Mouse (Mus musculus) lung, embryonic 16.5 days (tissue): ENCODE data around the gene Bmp2k. TPM values are rescaled to one million over a fixed set of nuclear protein-coding genes. Genes with fewer than 3 reads are reported as not detected.

Experiments
- ATAC-seq: fragments of 200-750 bp; cut with Nextera tagmentation; 2 replicates; pipeline ENCODE4 v1.8.0; 2017; ENCODE audit warnings: low read depth, mild to moderate bottlenecking, moderate library complexity
- H3K27ac ChIP-seq: fragments of 300-500 bp; sonication (generic); 2 replicates; pipeline ENCODE4 v1.5.1; 2014; ENCODE audit warnings: mild to moderate bottlenecking, control low read depth, low read length
- H3K27me3 ChIP-seq: fragments of 300-500 bp; sonication (generic); 2 replicates; pipeline ENCODE4 v1.6.1; 2014; ENCODE audit warnings: low read depth, low read length, mixed read lengths; ENCODE audit not compliant: control insufficient read depth, insufficient read depth
- H3K36me3 ChIP-seq: fragments of 300-500 bp; sonication (generic); 2 replicates; pipeline ENCODE4 v1.6.1; 2014; ENCODE audit warnings: low read length; ENCODE audit not compliant: control insufficient read depth, insufficient read depth
- H3K4me1 ChIP-seq: fragments of 300-500 bp; sonication (generic); replicated peaks from 2 replicates; pipeline ENCODE4 v1.6.1; 2014; ENCODE audit warnings: low read length, mixed read lengths; ENCODE audit not compliant: control insufficient read depth, insufficient read depth
- H3K4me2 ChIP-seq: fragments of 300-500 bp; sonication (generic); 2 replicates; pipeline ENCODE4 v1.6.1; 2014; ENCODE audit warnings: low read depth, low read length, control low read depth
- H3K4me3 ChIP-seq: fragments of 300-500 bp; sonication (generic); 2 replicates; pipeline ENCODE4 v1.5.1; 2014; ENCODE audit warnings: mild to moderate bottlenecking, low read length, control low read depth
- H3K9ac ChIP-seq: fragments of 300-500 bp; sonication (generic); 2 replicates; pipeline ENCODE4 v1.6.1; 2014; ENCODE audit warnings: low read length, control low read depth
- H3K9me3 ChIP-seq: fragments of 300-500 bp; sonication (generic); 2 replicates; pipeline ENCODE4 v1.6.1; 2016; ENCODE audit warnings: low read length; ENCODE audit not compliant: control insufficient read depth
- WGBS: fragments of 180-500 bp; shearing (Covaris S2); extraction: QIAGEN DNeasy Blood & Tissue Kit; methylation state at CpG from one replicate; pipeline ENCODE4 v1.1.7; 2014; 5-methylcytosine and 5-hydroxymethylcytosine counted together
- polyA plus RNA-seq: library from polyadenylated mRNA; unstranded; fragments of >200 nt; fragmentation: Nextera tagmentation; extraction: Ambion mirVana; gene quantifications from 2 replicates; pipeline ENCODE4 v1.2.1, GENCODE M21; 2015

The Bmp2k gene
- polyA plus RNA-seq, 1 experiment from 2014 or later, result 11.5 TPM

GRCm38 (mm10) chr5:97090034-97090784 lies 92.7 kb downstream of the Bmp2k start:
- Histone ChIP-seq H3K4me3 (no peak overlapping the region), H3K36me3 (peaks cover 8% of the 10 kb centered on the region; the same call in 1 of the 2 replicates), H3K27ac (no peak overlapping the region), H3K27me3 (no peaks in the 10 kb centered on the region), H3K4me1 (peaks cover 4% of the 10 kb centered on the region; the same call in 1 of the 2 replicates), H3K4me2 (no peak overlapping the region), H3K9ac (no peak overlapping the region), H3K9me3 (no peaks in the 10 kb centered on the region; the same call in 1 of the 2 replicates)
- WGBS, result 56% methylated on average over 6 of the region's 6 CpGs
- ATAC-seq, result 0 out of 2 replicates have a peak, but pooled peaks have one; percentile 28

- Histone ChIP-seq H3K9me3 (no peaks in the 10 kb centered on the region; the same call in 1 of the 2 replicates), H3K4me2 (no peak overlapping the region), H3K36me3 (no peaks in the 10 kb centered on the region; the same call in 1 of the 2 replicates), H3K4me3 (no peak overlapping the region), H3K4me1 (peaks cover 4% of the 10 kb centered on the region; the same call in 1 of the 2 replicates), H3K9ac (no peak overlapping the region), H3K27me3 (no peaks in the 10 kb centered on the region), H3K27ac (no peak overlapping the region)
- ATAC-seq, result no peak
- 48% methylated on average over 8 of the region's 8 CpGs for WGBS
Measured at GRCm38 (mm10) chr5:97092970-97093369, 95.5 kb downstream of the Bmp2k start.

- no peak for ATAC-seq
Measured at GRCm38 (mm10) chr5:97095335-97095734, 97.8 kb downstream of the Bmp2k start.

GRCm38 (mm10) chr5:97097631-97098041 lies 100.1 kb downstream of the Bmp2k start:
- 69% methylated on average over 9 of the region's 9 CpGs for WGBS
- no peak for ATAC-seq
- Histone ChIP-seq H3K4me3 (no peak overlapping the region), H3K9ac (no peak overlapping the region), H3K4me1 (no peaks in the 10 kb centered on the region; the same call in 1 of the 2 replicates), H3K4me2 (no peak overlapping the region), H3K27me3 (no peaks in the 10 kb centered on the region), H3K36me3 (no peaks in the 10 kb centered on the region), H3K27ac (no peak overlapping the region), H3K9me3 (no peaks in the 10 kb centered on the region)

More at GRCm38 (mm10) chr5:97095335-97095734, 97.8 kb downstream of the Bmp2k start:
- Histone ChIP-seq H3K9ac (no peak overlapping the region), H3K27me3 (no peaks in the 10 kb centered on the region), H3K4me2 (no peak overlapping the region), H3K9me3 (no peaks in the 10 kb centered on the region; the same call in 1 of the 2 replicates), H3K4me1 (no peaks in the 10 kb centered on the region; the same call in 1 of the 2 replicates), H3K4me3 (no peak overlapping the region), H3K27ac (no peak overlapping the region), H3K36me3 (no peaks in the 10 kb centered on the region)
- 48% methylated on average over 10 of the region's 13 CpGs for WGBS

- ATAC-seq, result no peak
- no peak overlapping the region for H3K4me3 ChIP-seq
- no peaks in the 10 kb centered on the region for H3K27me3 ChIP-seq
- 86% methylated on average over 8 of the region's 8 CpGs for WGBS
- no peaks in the 10 kb centered on the region for H3K9me3 ChIP-seq
- H3K4me2 ChIP-seq, result no peak overlapping the region
- no peak overlapping the region for H3K9ac ChIP-seq
- no peak overlapping the region for H3K27ac ChIP-seq
- no peaks in the 10 kb centered on the region for H3K36me3 ChIP-seq
- no peaks in the 10 kb centered on the region for H3K4me1 ChIP-seq
Measured at GRCm38 (mm10) chr5:97099954-97100353, 102.5 kb downstream of the Bmp2k start.

GRCm38 (mm10) chr5:97108333-97108732 lies 110.8 kb downstream of the Bmp2k start:
- Histone ChIP-seq H3K36me3 (no peaks in the 10 kb centered on the region), H3K4me2 (no peak overlapping the region), H3K4me1 (peaks cover 7% of the 10 kb centered on the region), H3K27me3 (no peaks in the 10 kb centered on the region), H3K9me3 (no peaks in the 10 kb centered on the region), H3K9ac (no peak overlapping the region), H3K27ac (no peak overlapping the region), H3K4me3 (no peak overlapping the region)
- ATAC-seq, result no peak
- 85% methylated on average over 5 of the region's 5 CpGs for WGBS

GRCm38 (mm10) chr5:97110133-97110532 lies 112.6 kb downstream of the Bmp2k start:
- WGBS, result 41% methylated on average over 2 of the region's 2 CpGs
- Histone ChIP-seq H3K36me3 (no peaks in the 10 kb centered on the region), H3K4me1 (peaks cover 7% of the 10 kb centered on the region), H3K4me3 (no peak overlapping the region), H3K4me2 (no peak overlapping the region), H3K9ac (no peak overlapping the region), H3K27me3 (no peaks in the 10 kb centered on the region), H3K9me3 (no peaks in the 10 kb centered on the region), H3K27ac (no peak overlapping the region)
- ATAC-seq, result no peak

GRCm38 (mm10) chr5:97110697-97111096 lies 113.2 kb downstream of the Bmp2k start:
- peak overlapping the region; percentile 97 for H3K4me2 ChIP-seq
- H3K4me1 ChIP-seq, result peaks cover 7% of the 10 kb centered on the region
- H3K4me3 ChIP-seq, result peak overlapping the region; percentile 77
- no peaks in the 10 kb centered on the region for H3K36me3 ChIP-seq
- no peak for ATAC-seq
- no peak overlapping the region for H3K27ac ChIP-seq
- H3K9ac ChIP-seq, result peak overlapping the region; percentile 81
- H3K27me3 ChIP-seq, result no peaks in the 10 kb centered on the region
- 24% methylated on average over 5 of the region's 5 CpGs for WGBS
- H3K9me3 ChIP-seq, result no peaks in the 10 kb centered on the region

GRCm38 (mm10) chr5:97111207-97111910 lies 113.9 kb downstream of the Bmp2k start, which contains the start of gene Paqr3:
Gene Paqr3 (minus strand): TSS chr5:97111596.
- Histone ChIP-seq H3K4me3 (peak within 1 kb of the TSS; percentile 77), H3K4me2 (peak within 1 kb of the TSS; percentile 97), H3K27me3 (no peaks in the 10 kb centered on the region), H3K9ac (peak within 1 kb of the TSS; percentile 81), H3K36me3 (no peaks in the 10 kb centered on the region), H3K4me1 (peaks cover 7% of the 10 kb centered on the region), H3K9me3 (no peaks in the 10 kb centered on the region), H3K27ac (peak within 1 kb of the TSS; percentile 46; the same call in 1 of the 2 replicates)
- 0% methylated on average over 56 of the region's 62 CpGs for WGBS
- peak; percentile 98 for ATAC-seq
